Mouse (Mus musculus) pancreas, adult 10 weeks (tissue): ENCODE measurements around the gene Srek1ip1. TPM values are rescaled to one million over a fixed set of nuclear protein-coding genes. Genes with fewer than 3 reads are reported as not detected.

Source experiments
- polyA plus RNA-seq: library from polyadenylated mRNA; stranded (reverse); fragments of 350-450 nt; fragmentation: Illumina TruSeq; extraction: RNeasy Lipid Tissue Mini Kit (QIAGEN cat#74804); gene quantifications from one replicate; pipeline ENCODE4 v1.2.3, GENCODE M21; 2015; ENCODE audit warnings: low read depth, low replicate concordance; ENCODE audit not compliant: insufficient read depth

The Srek1ip1 gene
- polyA plus RNA-seq: 2.4 TPM

DNA sequence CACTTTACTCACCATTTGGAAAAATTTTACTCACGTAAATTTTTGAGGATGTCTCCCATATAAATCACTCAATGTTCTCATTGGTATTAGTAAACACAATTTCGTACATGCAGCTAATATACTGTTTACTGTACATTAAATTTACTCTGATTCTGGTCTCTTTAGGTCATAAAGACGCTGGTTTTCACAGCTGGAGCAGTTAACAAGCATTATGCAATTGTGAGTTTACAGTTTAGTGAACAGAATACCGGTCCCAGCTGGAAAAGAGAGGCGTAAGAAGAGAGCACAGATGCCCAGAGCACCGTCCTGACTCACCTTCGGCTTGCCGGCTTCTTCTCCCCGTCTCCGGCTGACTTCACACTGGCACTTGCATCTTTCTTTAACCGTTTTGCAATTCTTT, at the start of gene Srek1ip1:
Gene Srek1ip1 (plus strand): TSS at position 301 of the 400 bp plus-strand sequence.

DNA sequence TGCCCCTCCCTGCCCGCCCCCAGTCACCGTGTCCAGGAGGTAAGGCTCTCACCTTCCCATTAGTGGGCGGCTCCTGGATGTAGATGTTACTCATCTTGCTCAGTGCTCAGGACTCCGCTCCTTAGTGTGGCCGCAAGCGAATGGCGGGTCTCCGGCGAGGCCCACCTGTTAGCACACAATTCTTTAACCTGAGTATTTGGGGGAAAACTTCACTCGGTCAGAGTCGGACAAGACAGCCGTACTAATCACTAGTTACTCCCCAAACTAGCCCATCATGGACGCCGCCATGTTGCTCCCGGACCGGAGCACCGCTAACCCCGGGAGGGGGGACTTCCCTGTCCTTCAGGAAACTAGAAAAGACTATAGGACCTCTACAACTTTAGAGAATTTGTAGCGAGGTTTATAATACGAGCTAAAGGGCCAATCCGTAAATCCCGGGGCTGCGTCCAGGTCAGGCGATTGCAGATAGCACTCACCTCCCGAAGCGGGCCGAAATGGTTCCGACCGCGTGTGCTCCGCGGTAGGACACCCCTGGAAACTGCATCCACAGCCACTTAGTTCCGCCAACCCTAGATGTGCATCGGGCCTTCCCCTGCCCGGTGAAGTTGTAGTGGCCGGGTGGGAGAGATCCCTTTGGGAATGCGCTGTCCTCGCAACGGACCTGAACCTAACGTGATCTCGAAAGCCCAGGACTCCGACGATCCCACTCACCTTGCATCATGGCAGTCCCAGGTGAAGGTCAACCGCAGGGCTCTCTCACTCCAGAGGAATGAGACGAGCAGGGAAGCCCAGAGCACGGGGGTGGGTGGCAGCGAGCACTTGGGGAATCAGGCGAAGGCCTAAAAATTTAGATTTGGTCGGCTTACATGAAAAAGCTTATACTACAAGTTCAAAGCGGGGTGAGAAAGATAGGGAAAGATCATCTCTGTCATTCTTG, 24.6 kb downstream of the Srek1ip1 start, which contains the start of gene Cwc27:
Gene Cwc27 (minus strand): TSS at position 508 of the 937 bp plus-strand sequence.

DNA sequence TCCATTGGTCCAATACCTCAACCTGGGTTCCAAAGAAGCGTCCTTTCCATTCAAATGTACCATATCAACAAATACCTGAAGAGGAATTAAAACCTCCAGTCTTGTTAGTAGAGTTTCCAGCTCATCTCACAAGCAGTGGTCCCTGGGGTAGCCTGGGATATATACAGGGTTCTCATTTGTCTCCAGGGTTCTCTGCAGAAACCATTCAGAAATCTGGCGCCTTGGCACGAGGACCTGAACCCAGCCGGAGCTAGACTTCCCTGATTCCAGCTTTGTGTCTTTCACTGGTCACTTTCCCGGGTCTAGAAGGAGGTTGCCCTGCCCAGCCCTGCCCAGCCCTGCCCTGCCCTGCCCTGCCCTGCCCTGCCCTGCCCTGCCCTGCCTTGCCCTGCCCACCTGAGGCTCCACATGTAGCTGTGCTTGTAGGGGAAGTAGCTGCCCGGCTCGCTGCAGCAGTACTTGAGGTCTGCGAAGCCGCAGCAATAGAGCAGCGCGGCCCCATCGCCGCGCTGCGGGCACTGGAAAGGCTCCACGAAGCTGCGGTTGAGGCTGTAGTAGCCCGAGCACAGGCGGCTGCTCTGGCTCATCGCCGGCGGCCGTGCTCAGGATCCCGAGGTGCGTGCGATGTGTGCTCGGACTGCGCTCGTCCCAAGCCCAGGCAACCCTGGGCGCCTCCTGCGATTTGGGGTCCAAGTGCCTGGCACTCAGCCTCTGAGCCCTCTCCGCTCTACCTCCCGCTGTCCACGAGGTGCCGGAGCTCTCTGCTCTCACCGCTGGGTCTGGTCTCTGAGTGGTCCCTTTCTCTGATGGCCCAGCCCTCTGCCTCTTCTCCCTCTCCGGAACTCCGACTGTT, 71.1 kb downstream of the Srek1ip1 start, which contains the start of gene Shisal2b:
Gene Shisal2b (minus strand): TSS at position 767 of the 853 bp plus-strand sequence.

Other genes starting within 250 kb of the Srek1ip1 start
- 3.3 TPM for gene Cwc27, start 24.7 kb downstream of the Srek1ip1 start, polyA plus RNA-seq
- gene Shisal2b, start 71.4 kb downstream of the Srek1ip1 start, polyA plus RNA-seq: 5.7 TPM